Mouse (Mus musculus) limb, embryonic 12.5 days (tissue): Measurements from ENCODE around the gene Tulp2. TPM values are rescaled to one million over a fixed set of nuclear protein-coding genes. Genes with fewer than 3 reads are reported as not detected.

Experiments
- ATAC-seq: fragments of 200-750 bp; cut with Nextera tagmentation; 2 replicates; pipeline ENCODE4 v1.8.0; 2017; ENCODE audit warnings: low read depth, moderate TSS enrichment; ENCODE audit not compliant: insufficient number of reproducible peaks, insufficient read depth, low FRiP score, low TSS enrichment
- H3K27ac ChIP-seq: fragments of 300-500 bp; sonication (generic); 2 replicates; pipeline ENCODE4 v1.5.1; 2016; ENCODE audit warnings: mild to moderate bottlenecking, moderate library complexity
- H3K27me3 ChIP-seq: fragments of 300-500 bp; sonication (generic); 2 replicates; pipeline ENCODE4 v1.6.1; 2016; ENCODE audit warnings: mild to moderate bottlenecking, moderate library complexity
- H3K36me3 ChIP-seq: fragments of 300-500 bp; sonication (generic); 2 replicates; pipeline ENCODE4 v1.6.1; 2016; ENCODE audit warnings: mild to moderate bottlenecking, moderate library complexity
- H3K4me1 ChIP-seq: fragments of 300-500 bp; sonication (generic); replicated peaks from 2 replicates; pipeline ENCODE4 v1.6.1; 2016
- H3K4me2 ChIP-seq: fragments of 300-500 bp; sonication (generic); 2 replicates; pipeline ENCODE4 v1.6.1; 2016; ENCODE audit warnings: mild to moderate bottlenecking, moderate library complexity
- H3K4me3 ChIP-seq: fragments of 300-500 bp; sonication (generic); replicated peaks from 2 replicates; pipeline ENCODE4 v1.5.1; 2016; ENCODE audit warnings: mild to moderate bottlenecking
- H3K9ac ChIP-seq: fragments of 300-500 bp; sonication (generic); replicated peaks from 2 replicates; pipeline ENCODE4 v1.6.1; 2016; ENCODE audit warnings: mild to moderate bottlenecking, moderate library complexity
- H3K9me3 ChIP-seq: fragments of 300-500 bp; sonication (generic); 2 replicates; pipeline ENCODE4 v1.6.1; 2016; ENCODE audit warnings: mild to moderate bottlenecking, moderate library complexity
- WGBS: fragments of 180-500 bp; shearing (Covaris S2); methylation state at CpG from one replicate; pipeline ENCODE4 v1.1.7; 2016; 5-methylcytosine and 5-hydroxymethylcytosine counted together
- polyA plus RNA-seq: library from polyadenylated mRNA; unstranded; fragments of >200 nt; fragmentation: Nextera tagmentation; extraction: Ambion mirVana; gene quantifications from 2 replicates; pipeline ENCODE4 v1.2.1, GENCODE M21; 2016

Gene Tulp2
- polyA plus RNA-seq, 1 experiment from 2014 or later, result 1.4 TPM

GRCm38 (mm10) chr7:45539095-45539494, 57.4 kb downstream of the Tulp2 start:
- peaks cover 3% of the 10 kb centered on the region; the same call in 1 of the 2 replicates for H3K27me3 ChIP-seq
- H3K9ac ChIP-seq, result no peak overlapping the region
- WGBS, result 77% methylated on average over 3 of the region's 3 CpGs
- H3K4me2 ChIP-seq, result no peak overlapping the region
- H3K9me3 ChIP-seq, result no peaks in the 10 kb centered on the region
- no peak overlapping the region for H3K27ac ChIP-seq
- peaks cover 8% of the 10 kb centered on the region for H3K4me1 ChIP-seq
- no peak overlapping the region; the same call in 1 of the 2 replicates for H3K4me3 ChIP-seq
- no peak for ATAC-seq
- H3K36me3 ChIP-seq, result no peaks in the 10 kb centered on the region

- H3K36me3 ChIP-seq, result no peaks in the 10 kb centered on the region
- 42% methylated on average over 2 of the region's 2 CpGs for WGBS
- no peak overlapping the region for H3K27ac ChIP-seq
- peaks cover 8% of the 10 kb centered on the region for H3K4me1 ChIP-seq
- H3K4me3 ChIP-seq, result no peak overlapping the region
- H3K9me3 ChIP-seq, result no peaks in the 10 kb centered on the region
- H3K9ac ChIP-seq, result no peak overlapping the region
- no peak for ATAC-seq
- no peak overlapping the region for H3K4me2 ChIP-seq
- H3K27me3 ChIP-seq, result peaks cover 3% of the 10 kb centered on the region; the same call in 1 of the 2 replicates
Measured at GRCm38 (mm10) chr7:45540213-45540612, 58.5 kb downstream of the Tulp2 start.

GRCm38 (mm10) chr7:45544525-45544924, 62.8 kb downstream of the Tulp2 start:
- ATAC-seq, result no peak
- Histone ChIP-seq H3K4me3 (no peak overlapping the region), H3K4me2 (no peak overlapping the region), H3K36me3 (no peaks in the 10 kb centered on the region), H3K9me3 (no peaks in the 10 kb centered on the region), H3K9ac (no peak overlapping the region), H3K27me3 (no peaks in the 10 kb centered on the region), H3K4me1 (0 out of 2 replicates have a peak, but pooled peaks cover 3% of the 10 kb centered on the region), H3K27ac (no peak overlapping the region)
- WGBS, result 94% methylated on average over 1 of the region's 1 CpGs

- WGBS, result 89% methylated on average over 16 of the region's 16 CpGs
- H3K4me1 ChIP-seq, result no peaks in the 10 kb centered on the region; the same call in 1 of the 2 replicates
- no peak overlapping the region for H3K27ac ChIP-seq
Measured at GRCm38 (mm10) chr7:45549641-45550436, 68.2 kb downstream of the Tulp2 start.

GRCm38 (mm10) chr7:45550821-45551511, 69.3 kb downstream of the Tulp2 start:
- H3K27me3 ChIP-seq, result no peaks in the 10 kb centered on the region
- no peak for ATAC-seq
- H3K36me3 ChIP-seq, result no peaks in the 10 kb centered on the region
- H3K9me3 ChIP-seq, result no peaks in the 10 kb centered on the region
- no peak overlapping the region for H3K27ac ChIP-seq
- no peak overlapping the region for H3K4me2 ChIP-seq
- WGBS, result 76% methylated on average over 11 of the region's 11 CpGs
- H3K4me1 ChIP-seq, result no peaks in the 10 kb centered on the region; the same call in 1 of the 2 replicates
- H3K9ac ChIP-seq, result no peak overlapping the region
- H3K4me3 ChIP-seq, result no peak overlapping the region

More at GRCm38 (mm10) chr7:45549641-45550436, 68.2 kb downstream of the Tulp2 start:
- ATAC-seq, result no peak
- no peaks in the 10 kb centered on the region for H3K36me3 ChIP-seq
- H3K27me3 ChIP-seq, result no peaks in the 10 kb centered on the region
- no peak overlapping the region for H3K4me3 ChIP-seq
- no peak overlapping the region for H3K4me2 ChIP-seq
- no peak overlapping the region for H3K9ac ChIP-seq
- no peaks in the 10 kb centered on the region for H3K9me3 ChIP-seq

GRCm38 (mm10) chr7:45551512-45551883, 69.8 kb downstream of the Tulp2 start:
- H3K9ac ChIP-seq, result no peak overlapping the region
- no peak overlapping the region for H3K4me2 ChIP-seq
- WGBS, result 75% methylated on average over 8 of the region's 8 CpGs
- H3K4me1 ChIP-seq, result no peaks in the 10 kb centered on the region; the same call in 1 of the 2 replicates
- no peak for ATAC-seq
- no peaks in the 10 kb centered on the region for H3K27me3 ChIP-seq
- no peaks in the 10 kb centered on the region for H3K36me3 ChIP-seq
- no peaks in the 10 kb centered on the region for H3K9me3 ChIP-seq
- H3K4me3 ChIP-seq, result no peak overlapping the region
- no peak overlapping the region for H3K27ac ChIP-seq

GRCm38 (mm10) chr7:45553519-45553918, 71.8 kb downstream of the Tulp2 start:
- Histone ChIP-seq H3K9ac (no peak overlapping the region), H3K9me3 (no peaks in the 10 kb centered on the region), H3K27me3 (no peaks in the 10 kb centered on the region), H3K4me2 (no peak overlapping the region), H3K36me3 (no peaks in the 10 kb centered on the region), H3K4me1 (no peaks in the 10 kb centered on the region; the same call in 1 of the 2 replicates), H3K27ac (no peak overlapping the region), H3K4me3 (no peak overlapping the region)
- WGBS, result 66% methylated on average over 8 of the region's 8 CpGs
- ATAC-seq, result no peak

- no peak overlapping the region for H3K27ac ChIP-seq
- H3K4me3 ChIP-seq, result no peak overlapping the region
- H3K36me3 ChIP-seq, result no peaks in the 10 kb centered on the region
- 94% methylated on average over 2 of the region's 2 CpGs for WGBS
- ATAC-seq, result no peak
- no peaks in the 10 kb centered on the region for H3K27me3 ChIP-seq
- no peaks in the 10 kb centered on the region; the same call in 1 of the 2 replicates for H3K4me1 ChIP-seq
- H3K9me3 ChIP-seq, result no peaks in the 10 kb centered on the region
- no peak overlapping the region for H3K4me2 ChIP-seq
- H3K9ac ChIP-seq, result no peak overlapping the region
Measured at GRCm38 (mm10) chr7:45553990-45554389, 72.3 kb downstream of the Tulp2 start.

- H3K27me3 ChIP-seq, result no peaks in the 10 kb centered on the region
- H3K4me1 ChIP-seq, result no peaks in the 10 kb centered on the region; the same call in 1 of the 2 replicates
- H3K36me3 ChIP-seq, result no peaks in the 10 kb centered on the region
- no peak within 1 kb of the TSS for H3K4me2 ChIP-seq
- 29% methylated on average over 8 of the region's 8 CpGs for WGBS
- H3K9me3 ChIP-seq, result no peaks in the 10 kb centered on the region
- no peak for ATAC-seq
- H3K9ac ChIP-seq, result no peak within 1 kb of the TSS
- no peak within 1 kb of the TSS for H3K27ac ChIP-seq
- H3K4me3 ChIP-seq, result no peak within 1 kb of the TSS
Measured at GRCm38 (mm10) chr7:45554744-45555143, 73.1 kb downstream of the Tulp2 start, which contains the start of gene Hsd17b14. Hsd17b14 (plus strand) TSS chr7:45554893.

- H3K27me3 ChIP-seq, result no peaks in the 10 kb centered on the region
- H3K27ac ChIP-seq, result no peak overlapping the region
- 29% methylated on average over 8 of the region's 8 CpGs for WGBS
- ATAC-seq, result no peak
- no peaks in the 10 kb centered on the region; the same call in 1 of the 2 replicates for H3K4me1 ChIP-seq
- H3K36me3 ChIP-seq, result no peaks in the 10 kb centered on the region
- H3K4me2 ChIP-seq, result no peak overlapping the region
- H3K9ac ChIP-seq, result no peak overlapping the region
- no peak overlapping the region for H3K4me3 ChIP-seq
- H3K9me3 ChIP-seq, result no peaks in the 10 kb centered on the region
Measured at GRCm38 (mm10) chr7:45555787-45556186, 74.1 kb downstream of the Tulp2 start.

- peaks cover 9% of the 10 kb centered on the region for H3K4me1 ChIP-seq
- no peaks in the 10 kb centered on the region for H3K36me3 ChIP-seq
- H3K27ac ChIP-seq, result no peak overlapping the region
- WGBS, result 72% methylated on average over 5 of the region's 6 CpGs
- no peaks in the 10 kb centered on the region for H3K9me3 ChIP-seq
- H3K4me2 ChIP-seq, result no peak overlapping the region
- no peaks in the 10 kb centered on the region for H3K27me3 ChIP-seq
- ATAC-seq, result no peak
- H3K9ac ChIP-seq, result no peak overlapping the region
- no peak overlapping the region for H3K4me3 ChIP-seq
Measured at GRCm38 (mm10) chr7:45558907-45559306, 77.2 kb downstream of the Tulp2 start.
